Mouse (Mus musculus) bone marrow, adult 2 months (tissue): ENCODE results near the gene Ifitm10. TPM values are rescaled to one million over a fixed set of nuclear protein-coding genes. Genes with fewer than 3 reads are reported as not detected.

Source experiments
- H3K27ac ChIP-seq: fragments of 200-500 bp; 2 replicates; pipeline ENCODE4 v1.5.1; 2012; ENCODE audit warnings: low read depth, mild to moderate bottlenecking, control low read depth, inconsistent platforms, low read length; ENCODE audit not compliant: control insufficient read depth, poor library complexity, insufficient read depth
- H3K4me1 ChIP-seq: fragments of 200-500 bp; 2 replicates; pipeline ENCODE4 v1.6.1; 2011; ENCODE audit warnings: low read length; ENCODE audit not compliant: control insufficient read depth, insufficient read depth
- H3K4me3 ChIP-seq: fragments of 200-500 bp; replicated peaks from 2 replicates; pipeline ENCODE3; 2011; ENCODE audit warnings: mild to moderate bottlenecking, low read depth, low read length, control low read depth; ENCODE audit not compliant: control insufficient read depth
- CTCF ChIP-seq: fragments of 200-500 bp; IDR thresholded peaks from 2 replicates; pipeline ENCODE4 v1.5.1; 2011; ENCODE audit warnings: low read length, control low read depth; ENCODE audit not compliant: control insufficient read depth, insufficient read depth
- POLR2A ChIP-seq: fragments of 200-500 bp; IDR thresholded peaks from 2 replicates; pipeline ENCODE4 v1.6.1; 2011; ENCODE audit warnings: low read depth, mild to moderate bottlenecking, control low read depth, low read length, borderline replicate concordance; ENCODE audit not compliant: control insufficient read depth
- WGBS: fragments of 180-500 bp; shearing (Covaris S2); methylation state at CpG from one replicate; pipeline ENCODE4 v1.1.7; 2018; 5-methylcytosine and 5-hydroxymethylcytosine counted together
- polyA plus RNA-seq: library from polyadenylated mRNA; stranded (reverse); fragments of >200 nt; gene quantifications from 2 replicates; pipeline ENCODE4 v1.2.4, GENCODE M21; 2011; ENCODE audit warnings: low replicate concordance; ENCODE audit not compliant: missing spikeins, insufficient read depth, insufficient read length

The Ifitm10 gene
- polyA plus RNA-seq, 1 experiment, result 6.2 TPM

DNA sequence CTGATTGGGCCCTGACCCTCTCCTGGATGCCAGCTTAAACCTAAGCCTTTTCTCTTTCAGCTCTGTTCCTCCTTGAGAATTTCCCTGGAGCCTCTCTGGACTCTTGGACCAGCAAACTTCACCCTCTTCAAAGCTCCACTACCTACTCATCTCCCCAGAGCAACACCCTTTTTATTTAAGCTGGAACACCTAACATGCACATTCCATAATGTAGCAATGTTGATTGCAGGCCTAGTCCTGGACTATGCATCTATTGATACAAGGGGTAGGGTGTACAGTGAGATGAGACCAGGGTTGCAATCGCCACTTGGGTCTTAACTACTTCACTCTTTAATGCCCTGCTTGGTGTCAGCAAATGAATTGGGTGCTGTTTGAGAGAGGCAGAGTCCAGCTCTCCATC is 14.6 kb upstream of the Ifitm10 start:
- Histone ChIP-seq H3K4me1 (peaks cover 8% of the 10 kb centered on the region), H3K27ac (peak overlapping the region; percentile 93), H3K4me3 (peak overlapping the region; percentile 94)
- no peak for TF ChIP-seq CTCF
- TF ChIP-seq POLR2A, result no peak
- 76% methylated on average over 1 of the region's 1 CpGs for WGBS

- H3K4me1 ChIP-seq, result peaks cover 8% of the 10 kb centered on the region
- peak within 1 kb of the TSS; percentile 93 for H3K27ac ChIP-seq
- under 1% methylated on average over 55 of the region's 55 CpGs for WGBS
- peak within 1 kb of the TSS; percentile 94 for H3K4me3 ChIP-seq
- peak; percentile 97 for TF ChIP-seq POLR2A
- TF ChIP-seq CTCF, result no peak
Measured at GRCm38 (mm10) chr7:142387419-142388148, 14.0 kb upstream of the Ifitm10 start, which contains the start of gene Ctsd. Gene Ctsd (minus strand): TSS chr7:142388038.

- TF ChIP-seq POLR2A (peak; percentile 56; the same call in 1 of the 2 replicates), CTCF (no peak)
- H3K27ac ChIP-seq, result peak overlapping the region; percentile 93
- 7% methylated on average over 6 of the region's 6 CpGs for WGBS
- peak overlapping the region; percentile 94 for H3K4me3 ChIP-seq
- H3K4me1 ChIP-seq, result peaks cover 8% of the 10 kb centered on the region
Measured at GRCm38 (mm10) chr7:142386621-142387201, 13.2 kb upstream of the Ifitm10 start.

DNA sequence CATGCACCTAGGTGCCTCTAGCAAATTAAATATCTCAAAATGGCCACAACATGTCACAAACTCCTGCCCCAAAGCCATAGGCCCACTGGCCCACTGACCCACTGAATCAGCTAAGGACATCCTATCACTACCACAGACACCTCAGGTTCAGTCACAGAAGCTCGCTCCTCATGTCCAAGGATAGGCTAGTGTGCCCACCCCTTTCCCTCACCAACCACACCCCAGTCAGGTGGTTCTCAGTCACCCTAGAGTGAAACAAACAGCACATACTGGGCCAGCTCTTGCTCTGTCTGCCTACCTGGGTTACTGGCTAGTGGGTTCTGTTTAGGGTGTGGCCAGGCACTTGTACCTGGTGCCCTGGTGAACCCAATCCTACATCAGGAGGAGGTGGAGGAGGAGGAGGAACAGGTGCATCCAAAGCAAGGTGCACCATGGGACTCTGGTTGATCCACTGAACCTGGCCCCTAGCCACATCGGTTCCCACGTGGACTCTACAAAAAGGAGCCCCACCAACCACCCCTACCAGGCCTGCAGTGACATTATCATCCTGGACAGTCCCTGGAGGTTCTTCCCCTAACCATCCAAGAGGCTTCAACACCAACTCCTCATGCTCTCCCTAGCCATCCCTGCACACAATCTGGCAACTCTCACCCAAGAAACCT is 12.3 kb upstream of the Ifitm10 start:
- Histone ChIP-seq H3K4me1 (peaks cover 8% of the 10 kb centered on the region), H3K4me3 (peak overlapping the region; percentile 94), H3K27ac (0 out of 2 replicates have a peak overlapping the region, but pooled peaks have one; percentile 93)
- WGBS, result 54% methylated on average over 3 of the region's 3 CpGs
- TF ChIP-seq POLR2A (no peak), CTCF (no peak)

- Histone ChIP-seq H3K4me3 (no peak overlapping the region), H3K27ac (no peak overlapping the region), H3K4me1 (peaks cover 6% of the 10 kb centered on the region)
- TF ChIP-seq CTCF (no peak), POLR2A (no peak)
- 25% methylated on average over 10 of the region's 10 CpGs for WGBS
Measured at GRCm38 (mm10) chr7:142384306-142384705, 10.8 kb upstream of the Ifitm10 start.

- Histone ChIP-seq H3K4me3 (no peak within 1 kb of the TSS), H3K4me1 (peaks cover 6% of the 10 kb centered on the region), H3K27ac (peak within 1 kb of the TSS; percentile 10)
- WGBS, result 97% methylated on average over 5 of the region's 5 CpGs
- TF ChIP-seq CTCF (no peak), POLR2A (no peak)
Measured at GRCm38 (mm10) chr7:142382567-142382966, 9.0 kb upstream of the Ifitm10 start, which contains the start of gene Gm49369. Gene Gm49369 (minus strand): TSS chr7:142382667.

DNA sequence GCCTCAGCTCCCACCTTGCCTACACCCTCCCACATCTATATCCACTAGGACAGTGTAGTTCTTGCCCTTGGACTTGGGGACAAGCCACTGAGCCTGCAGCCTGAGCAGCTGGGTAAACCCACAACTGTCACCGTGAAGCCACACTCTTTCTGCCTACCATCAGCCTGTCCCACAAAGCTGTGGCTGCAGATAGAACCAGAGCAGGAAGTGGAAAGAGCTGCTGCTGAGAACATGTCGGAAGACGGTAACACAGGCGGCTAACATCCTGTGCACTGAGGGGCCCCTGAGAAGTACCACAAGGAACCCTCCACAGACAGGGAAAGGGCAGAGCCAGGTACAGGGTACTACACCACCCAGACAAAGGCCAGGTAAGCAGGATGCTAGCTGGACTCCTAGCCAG is 7.6 kb upstream of the Ifitm10 start:
- peaks cover 6% of the 10 kb centered on the region for H3K4me1 ChIP-seq
- WGBS, result 9% methylated on average over 4 of the region's 4 CpGs
- H3K4me3 ChIP-seq, result no peak overlapping the region
- H3K27ac ChIP-seq, result peak overlapping the region; percentile 28
- no peak for TF ChIP-seq POLR2A
- no peak for TF ChIP-seq CTCF

GRCm38 (mm10) chr7:142379186-142379585 is 5.6 kb upstream of the Ifitm10 start:
- TF ChIP-seq POLR2A (no peak), CTCF (no peak)
- H3K4me3 ChIP-seq, result no peak overlapping the region
- H3K27ac ChIP-seq, result 0 out of 2 replicates have a peak overlapping the region, but pooled peaks have one; percentile 45
- H3K4me1 ChIP-seq, result peaks cover 2% of the 10 kb centered on the region; the same call in 1 of the 2 replicates
- 87% methylated on average over 6 of the region's 6 CpGs for WGBS
